Mouse (Mus musculus): Measurements from ENCODE around the gene D17Wsu92e. TPM values are rescaled to one million over a fixed set of nuclear protein-coding genes. Genes with fewer than 3 reads are reported as not detected.

The D17Wsu92e gene
- total RNA-seq, 2 experiments from 2014 or later, result 104 to 107 TPM

DNA sequence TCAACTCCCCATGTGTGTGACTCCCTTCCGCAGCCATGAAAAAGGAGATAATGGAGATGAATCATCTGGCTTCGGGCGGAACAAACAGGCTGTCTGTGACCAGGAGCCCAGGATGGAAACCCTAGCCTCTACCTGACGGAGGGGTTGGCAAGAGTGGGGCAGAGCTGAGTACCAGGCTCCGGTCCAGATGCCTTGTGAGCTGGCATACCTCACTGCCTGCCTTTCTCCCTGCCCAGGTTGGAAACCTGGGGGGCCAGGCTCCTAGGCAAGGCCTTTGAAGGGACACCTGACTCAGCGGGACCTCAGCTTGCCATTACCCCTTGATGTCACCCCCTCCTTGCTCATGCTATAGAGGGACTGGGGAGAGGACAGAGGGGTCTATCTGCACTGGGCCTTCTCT, 79.5 kb downstream of the D17Wsu92e start:
- DNase-seq, result no peak

DNA sequence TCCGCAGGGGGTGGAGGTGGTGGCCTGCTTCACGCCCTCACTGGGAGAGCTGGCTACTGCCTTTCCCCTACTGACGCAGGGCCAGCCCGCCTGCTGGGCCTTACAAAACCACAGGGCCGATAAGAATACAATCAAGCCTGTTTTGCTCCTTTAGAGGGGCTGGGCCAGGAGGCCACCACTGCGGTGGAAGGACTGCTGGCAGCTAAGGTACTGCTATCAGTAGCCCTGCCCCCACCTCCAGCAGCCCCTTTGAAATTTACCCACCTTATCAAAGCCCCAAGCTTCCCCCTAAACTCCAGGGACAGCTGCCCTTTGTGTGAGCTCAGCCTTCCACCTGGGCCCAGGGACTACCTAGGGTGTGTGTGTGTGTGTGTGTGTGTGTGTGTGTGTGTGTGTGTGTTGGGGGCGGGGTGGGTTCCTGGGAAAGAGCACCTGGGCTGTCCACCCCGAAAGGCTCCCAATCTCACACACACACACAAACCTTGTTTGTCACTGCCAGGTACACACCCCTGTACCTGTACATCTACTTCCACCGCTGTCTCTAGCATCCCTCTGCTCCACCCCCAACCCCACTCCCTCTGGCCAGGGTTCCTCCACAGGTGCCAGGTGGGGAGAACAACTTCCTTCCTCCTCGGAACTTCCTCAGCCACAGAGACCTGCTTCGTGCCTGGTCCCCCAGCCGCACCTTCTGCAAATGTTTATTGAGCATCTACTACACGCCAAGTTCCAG, 85.9 kb downstream of the D17Wsu92e start:
- DNase-seq, result no peak

DNA sequence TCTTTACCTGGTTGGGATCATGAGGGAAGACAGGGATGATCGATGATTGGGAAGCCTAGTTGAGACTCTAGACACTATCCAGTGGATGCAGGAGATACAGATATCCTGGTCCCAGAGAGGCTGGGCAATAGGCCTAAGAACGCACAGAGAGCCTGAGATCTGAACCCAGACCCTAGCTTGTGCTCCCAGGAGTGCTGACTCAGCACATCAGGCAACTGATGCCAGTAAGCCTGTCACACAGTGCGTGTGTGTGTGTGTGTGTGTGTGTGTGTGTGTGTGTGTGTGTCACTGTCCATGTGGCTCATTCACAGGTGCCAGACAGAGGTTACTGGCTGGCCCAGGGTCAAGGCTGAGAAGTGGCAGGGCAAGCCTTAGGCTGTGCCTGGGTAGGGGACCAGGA, 87.8 kb downstream of the D17Wsu92e start:
- DNase-seq, result no peak

DNA sequence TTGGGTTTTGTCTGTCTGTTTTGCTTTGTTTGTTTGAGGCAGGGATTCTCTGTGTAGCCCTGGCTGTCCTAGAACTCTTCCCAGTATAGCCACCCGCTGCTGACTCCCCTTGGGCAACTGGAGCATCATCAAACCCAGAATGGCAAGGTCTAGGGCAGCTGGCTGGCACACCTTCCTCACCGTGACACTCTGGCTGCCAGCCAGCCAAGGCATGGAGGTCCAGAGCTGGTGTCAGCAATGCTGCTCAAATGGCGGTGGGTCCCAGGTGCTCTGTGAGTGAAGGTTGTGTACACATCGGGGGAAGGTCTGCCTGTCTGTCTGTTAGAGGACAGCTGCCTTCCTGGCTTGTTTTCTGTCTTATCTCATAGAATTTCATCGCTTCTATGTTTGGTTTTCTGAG, 88.3 kb downstream of the D17Wsu92e start:
- DNase-seq, result no peak

DNA sequence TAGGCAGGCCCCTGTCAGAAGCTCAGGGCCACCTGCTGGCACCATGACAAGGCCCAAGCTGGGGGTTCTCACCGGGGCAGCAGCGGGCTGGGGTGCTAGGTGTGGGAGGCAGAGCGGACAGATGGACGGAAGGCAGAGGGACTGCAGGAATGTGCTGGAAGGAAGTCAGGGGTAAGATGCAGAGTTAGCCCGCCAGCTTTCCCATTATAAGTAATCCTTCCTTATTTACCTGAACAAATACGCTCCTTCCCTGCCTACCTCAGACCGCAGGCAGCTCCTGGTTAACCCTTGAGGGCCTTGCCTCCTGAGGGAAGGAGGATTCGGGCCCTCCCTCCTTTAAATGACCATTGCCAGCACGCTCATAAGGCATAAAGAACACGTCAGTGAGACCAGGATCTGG, 91.7 kb downstream of the D17Wsu92e start, which contains the start of gene Spdef:
Spdef (minus strand) TSS at position 186 of the 400 bp plus-strand sequence.
- no peak for DNase-seq

DNA sequence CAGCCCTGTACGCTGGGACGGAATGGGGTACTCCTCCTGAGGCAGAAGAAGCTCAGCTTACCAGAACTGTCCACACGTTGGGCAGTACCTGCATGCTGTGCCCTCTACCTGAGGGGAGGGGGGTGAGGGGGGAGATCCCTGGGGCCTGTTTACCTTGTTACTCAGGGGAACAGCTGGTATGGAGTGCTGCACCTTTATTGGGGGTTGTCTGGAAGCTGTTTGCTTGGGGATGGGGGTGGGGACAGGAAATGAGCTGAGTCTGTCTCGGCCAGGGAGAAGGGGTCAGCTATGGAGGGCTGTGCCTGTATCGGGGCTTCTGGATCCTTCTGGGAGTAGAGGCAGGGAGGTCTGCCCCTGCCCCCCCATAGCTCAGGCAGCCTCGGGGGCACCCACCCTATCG, 93.9 kb downstream of the D17Wsu92e start:
- no peak for DNase-seq

DNA sequence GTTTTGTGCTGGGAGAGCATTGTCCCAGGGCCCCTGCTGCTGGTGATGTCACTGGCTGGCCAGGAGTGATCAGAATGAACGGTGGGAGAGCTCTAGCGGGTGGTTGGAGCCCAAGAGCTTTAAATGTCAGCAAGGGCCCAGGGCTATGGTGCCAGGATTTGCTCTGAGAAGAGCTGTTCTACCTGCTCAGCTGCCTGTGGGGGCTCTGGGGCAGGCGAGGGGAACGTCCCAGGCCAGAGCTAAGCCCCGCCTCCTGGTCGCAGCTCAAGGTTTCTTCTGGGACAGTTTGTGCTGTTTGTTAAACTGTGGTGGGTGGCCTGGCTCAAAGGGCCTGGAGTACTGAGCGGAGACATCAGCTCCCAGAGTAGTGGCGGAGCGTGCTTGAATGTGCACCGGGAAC, 95.0 kb downstream of the D17Wsu92e start:
- no peak for DNase-seq

DNA sequence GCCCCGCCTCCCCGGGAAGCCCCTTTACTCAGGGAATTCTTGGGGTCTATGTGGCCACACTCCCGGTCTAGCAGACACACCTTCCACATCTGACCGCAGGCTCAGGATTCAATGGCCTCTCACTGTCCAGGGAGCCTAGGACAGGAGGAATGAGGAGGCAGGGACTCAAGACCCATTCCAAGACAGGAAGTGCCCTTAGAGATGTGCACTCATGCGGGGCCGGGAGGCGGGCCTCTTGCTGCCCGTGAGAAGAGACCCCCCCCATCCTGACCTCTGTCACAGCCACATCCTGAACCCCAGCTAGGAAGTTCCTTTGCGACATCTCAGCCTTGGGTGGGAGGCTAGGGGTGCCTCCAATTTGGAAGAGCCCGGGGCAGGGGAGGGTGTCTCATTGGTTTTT, 95.4 kb downstream of the D17Wsu92e start:
- DNase-seq, result no peak

DNA sequence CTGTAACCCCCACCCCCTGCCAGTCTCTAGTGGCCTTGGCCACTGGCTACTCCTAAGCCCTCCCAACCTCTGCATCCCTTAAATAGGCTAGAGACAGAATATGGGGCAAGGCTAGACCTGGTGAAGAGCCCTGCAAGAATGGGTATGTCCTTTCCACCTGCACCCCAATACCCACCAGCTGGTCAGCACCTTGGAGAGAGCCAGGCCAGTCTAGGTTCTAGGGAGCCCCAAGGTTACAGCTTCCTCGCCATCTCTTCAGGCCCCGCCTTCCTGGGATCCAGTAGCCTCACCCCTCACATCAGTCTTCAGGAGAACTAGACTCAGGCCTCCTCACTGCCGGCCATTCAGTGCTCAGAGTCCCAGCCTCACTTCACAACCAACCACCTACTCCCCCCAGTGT, 96.1 kb downstream of the D17Wsu92e start:
- DNase-seq, result no peak

DNA sequence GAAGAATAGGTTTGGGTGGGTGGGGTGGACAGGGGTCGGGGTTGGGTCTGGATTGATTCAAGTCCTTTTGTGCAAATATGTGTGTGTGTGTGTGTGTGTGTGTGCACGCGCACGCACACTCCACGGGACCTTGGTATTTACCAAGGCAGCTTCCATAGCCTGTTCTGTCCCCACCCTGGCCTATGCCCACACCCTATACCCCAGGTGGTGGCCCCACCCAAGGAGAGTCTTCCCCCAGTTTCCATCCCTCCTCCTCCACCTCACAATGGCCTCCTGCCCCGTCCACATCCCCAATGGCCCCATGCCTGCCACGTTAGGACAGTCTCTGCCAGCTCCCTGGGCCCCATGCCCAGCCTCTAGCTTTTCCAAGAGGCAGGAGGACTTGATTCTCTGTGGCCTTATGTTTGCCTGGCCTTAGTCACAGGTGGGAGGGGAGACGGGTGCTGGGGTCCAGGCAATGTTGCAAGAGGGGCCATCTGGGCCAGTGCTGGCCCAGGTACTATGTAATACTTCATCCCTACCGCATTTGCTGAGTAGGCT, 99.3 kb downstream of the D17Wsu92e start:
- no peak for DNase-seq

DNA sequence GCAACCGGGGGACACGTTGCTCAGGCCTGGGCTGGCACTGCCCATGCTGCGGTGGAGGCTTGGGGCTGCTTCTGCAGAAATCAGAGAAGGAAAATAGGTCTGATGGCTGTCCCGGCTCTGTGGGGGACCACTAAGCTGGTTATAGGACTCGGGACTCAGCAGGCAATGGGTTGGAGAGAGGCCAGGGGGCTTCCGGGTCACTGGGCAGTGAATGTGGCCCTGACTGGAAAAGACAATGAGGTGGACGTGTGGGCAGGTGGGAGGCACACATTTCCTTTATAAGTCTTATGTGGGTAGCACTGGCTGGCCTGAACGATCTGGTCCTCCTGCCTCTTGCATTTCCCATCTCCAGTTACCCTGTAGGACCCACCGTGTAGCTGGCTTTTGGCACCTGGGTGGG, 100.1 kb downstream of the D17Wsu92e start:
- no peak for DNase-seq

DNA sequence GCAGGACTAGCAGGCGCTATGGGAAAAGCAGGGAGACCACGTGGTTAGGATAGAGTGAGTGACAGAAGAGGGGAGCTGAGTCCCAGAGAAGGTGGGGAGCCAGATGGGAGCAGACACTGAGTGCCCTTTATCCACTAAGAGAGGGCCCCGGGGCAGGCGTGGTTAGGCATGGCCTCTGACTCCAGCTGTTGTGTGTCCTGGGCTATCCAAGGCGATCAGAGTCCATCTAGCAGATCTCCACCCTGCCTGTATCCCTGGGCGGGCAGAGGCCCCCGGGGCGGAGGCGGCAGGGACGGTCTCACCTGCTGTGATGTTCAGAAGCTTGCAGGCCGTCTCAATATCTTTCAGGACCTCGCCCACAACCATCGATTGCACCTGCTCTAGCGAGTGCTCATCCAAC, 100.8 kb downstream of the D17Wsu92e start:
- DNase-seq, result no peak

DNA sequence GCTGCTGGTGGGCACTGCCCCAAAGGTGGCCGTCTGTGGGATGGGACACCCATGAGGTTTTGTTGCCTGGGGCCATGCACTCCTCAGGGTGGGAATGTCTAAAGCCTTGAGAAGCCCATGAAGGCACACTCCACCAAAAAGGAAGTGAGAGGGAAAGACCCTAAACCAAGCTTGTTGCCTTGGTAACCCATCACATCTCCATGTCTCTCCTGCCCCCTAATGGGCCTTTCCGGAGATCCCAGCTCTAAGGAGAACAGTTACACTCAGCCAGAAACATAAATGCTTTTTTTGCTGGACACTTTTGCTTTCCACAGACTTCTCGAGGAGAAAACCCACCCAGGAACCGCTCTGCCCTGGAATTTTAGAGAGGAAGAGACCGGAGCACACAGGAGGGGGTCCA, 102.2 kb downstream of the D17Wsu92e start:
- no peak for DNase-seq

DNA sequence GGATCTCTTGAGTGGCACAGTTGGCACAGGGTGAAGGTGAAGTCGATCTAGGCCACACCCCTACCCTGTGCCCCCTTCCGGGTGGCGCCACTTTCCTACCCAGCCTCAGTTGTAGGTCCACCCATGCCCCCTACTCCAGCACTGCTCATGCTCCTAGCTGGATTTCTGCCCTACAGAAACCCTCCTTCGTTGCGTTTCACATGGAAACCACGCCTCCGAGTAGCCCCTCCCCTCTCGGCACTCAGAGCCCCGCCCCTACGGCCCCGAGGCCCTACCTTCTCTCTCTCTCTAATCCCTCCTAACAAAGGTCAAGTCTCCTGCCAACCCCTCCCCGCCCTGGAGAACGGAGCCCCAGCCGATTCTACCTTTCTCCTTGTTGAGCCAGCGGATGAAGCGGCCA, 103.6 kb downstream of the D17Wsu92e start:
- no peak for DNase-seq

DNA sequence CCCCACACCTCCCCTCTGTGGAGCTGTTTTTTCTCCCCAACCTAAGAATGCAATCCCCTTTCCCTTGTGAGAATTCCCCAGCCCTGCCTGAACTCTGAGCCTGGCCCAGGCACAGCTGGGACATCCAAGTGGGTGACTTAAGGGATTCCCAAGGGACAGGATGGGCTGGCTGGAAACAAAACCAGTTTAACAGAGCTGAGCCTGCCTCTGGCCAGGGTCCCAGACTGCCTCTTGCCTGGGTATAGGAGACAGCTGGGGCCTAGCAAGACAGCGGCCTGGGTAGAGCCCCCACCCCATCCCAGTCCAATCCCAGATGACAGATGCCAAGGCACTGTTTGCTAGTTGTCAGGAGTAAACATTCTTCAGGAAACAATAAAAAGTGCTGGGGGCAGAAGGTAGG, 107.6 kb downstream of the D17Wsu92e start:
- no peak for DNase-seq

DNA sequence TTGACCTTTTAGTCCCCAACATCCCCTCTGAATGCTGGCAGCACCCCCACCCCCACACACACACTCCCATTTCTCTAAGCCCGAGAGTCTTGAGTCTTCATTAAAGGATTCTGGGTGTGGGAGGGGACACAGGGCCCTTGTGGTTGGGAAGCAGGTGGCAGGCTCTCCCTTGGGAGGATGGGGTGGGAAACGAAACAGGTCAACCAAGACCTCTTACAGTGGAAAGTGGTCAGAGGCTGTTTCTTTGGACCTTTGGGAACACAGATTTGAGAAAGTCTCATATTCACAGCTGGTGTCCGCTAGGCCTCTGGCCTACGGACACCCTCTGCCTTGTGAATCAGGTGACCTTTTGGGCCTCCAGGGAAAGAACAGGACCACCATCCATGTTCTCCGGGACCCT, 110.8 kb downstream of the D17Wsu92e start:
- no peak for DNase-seq

DNA sequence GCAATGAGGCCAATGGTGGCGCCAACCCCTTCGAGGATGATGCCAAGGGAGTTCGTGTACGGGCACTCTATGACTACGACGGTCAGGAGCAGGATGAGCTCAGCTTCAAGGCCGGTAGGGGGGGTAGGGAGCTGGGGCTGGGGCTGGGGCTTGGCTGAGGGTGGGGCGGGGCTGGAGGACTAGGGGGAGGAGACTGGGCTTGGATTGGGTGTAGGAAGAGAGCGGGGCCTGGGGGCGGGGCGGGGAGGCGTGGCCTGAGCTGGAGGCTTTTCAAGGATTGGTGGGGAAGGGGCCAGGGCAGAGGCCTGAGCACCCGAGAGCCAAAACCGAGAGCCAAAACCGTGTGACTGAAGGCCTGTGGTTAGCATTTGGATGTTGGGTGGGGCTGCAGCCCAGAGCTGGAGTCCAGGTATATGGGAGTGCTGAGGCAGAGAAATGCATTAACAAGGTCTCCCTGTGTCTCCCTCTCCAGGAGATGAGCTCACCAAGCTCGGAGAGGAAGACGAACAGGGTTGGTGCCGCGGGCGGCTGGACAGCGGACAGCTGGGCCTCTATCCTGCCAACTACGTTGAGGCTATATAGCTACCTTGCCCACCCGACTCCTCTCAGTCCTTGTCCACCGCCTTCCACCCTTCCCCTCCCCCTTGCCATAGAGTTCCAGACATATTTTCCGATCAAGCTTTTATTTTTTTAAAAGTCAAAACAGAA, 112.3 kb downstream of the D17Wsu92e start:
- DNase-seq, result peak; percentile 80

DNA sequence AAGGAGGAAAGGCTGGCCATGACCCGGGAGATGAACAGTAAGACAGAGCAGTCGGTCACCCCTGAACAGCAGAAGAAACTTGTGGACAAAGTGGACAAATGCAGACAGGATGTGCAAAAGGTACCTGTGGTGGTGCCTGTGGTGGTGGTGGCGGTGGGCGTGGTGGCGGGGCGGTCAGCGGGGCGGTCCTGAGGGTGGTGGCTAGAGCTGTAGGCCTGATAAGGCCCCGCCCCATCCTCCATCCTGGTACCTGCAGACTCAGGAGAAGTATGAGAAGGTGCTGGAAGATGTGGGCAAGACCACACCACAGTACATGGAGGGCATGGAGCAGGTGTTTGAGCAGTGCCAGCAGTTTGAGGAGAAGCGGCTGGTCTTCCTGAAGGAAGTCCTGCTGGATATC, 114.8 kb downstream of the D17Wsu92e start:
- DNase-seq, result no peak

DNA sequence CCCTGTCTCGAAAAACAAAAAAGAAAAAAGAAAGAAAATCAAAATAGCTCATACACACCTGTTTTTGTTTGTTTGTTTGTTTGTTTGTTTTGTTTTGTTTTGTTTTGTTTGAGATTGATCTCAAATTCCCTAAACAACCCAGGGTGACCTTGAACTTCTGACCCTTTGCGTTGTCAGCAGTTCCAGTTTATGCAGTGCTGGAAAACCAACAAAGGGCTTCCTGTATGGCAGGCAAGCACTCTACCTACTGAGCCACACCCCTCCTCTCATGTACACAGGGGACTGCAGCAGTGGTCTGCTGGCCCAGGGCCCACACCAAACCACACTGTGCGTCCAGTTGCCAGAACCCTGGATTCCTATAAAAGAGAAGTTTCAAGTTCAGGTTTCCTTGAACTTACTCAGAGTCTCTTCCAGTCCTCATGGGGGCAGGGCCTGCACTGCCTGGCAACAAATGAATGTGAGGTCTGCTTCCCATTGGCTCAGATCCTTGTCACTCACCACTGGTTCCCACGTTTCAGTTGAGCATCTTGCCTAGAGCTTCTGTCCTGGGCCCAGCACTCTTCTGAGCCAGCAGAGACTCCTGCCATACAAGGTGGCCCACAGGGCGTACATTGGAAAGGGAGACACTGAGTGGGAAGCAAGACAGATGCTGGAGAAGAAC, 116.4 kb downstream of the D17Wsu92e start:
- peak; percentile 40 for DNase-seq

DNA sequence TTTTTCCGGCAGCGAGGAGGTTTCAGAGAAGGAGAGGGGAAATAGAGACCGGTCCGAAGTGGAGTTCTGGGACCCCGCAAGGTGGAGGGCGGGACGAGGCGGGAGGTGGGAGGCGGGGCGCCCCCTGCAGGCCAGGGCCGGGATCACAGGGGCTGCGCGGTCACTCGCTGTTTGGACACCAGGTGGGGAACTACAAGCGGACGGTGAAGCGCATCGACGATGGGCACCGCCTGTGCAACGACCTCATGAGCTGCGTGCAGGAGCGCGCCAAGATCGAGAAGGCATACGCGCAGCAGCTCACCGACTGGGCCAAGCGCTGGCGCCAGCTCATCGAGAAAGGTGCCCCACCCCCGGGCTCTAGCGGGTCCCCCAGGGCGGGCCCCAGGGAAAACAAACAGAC, 117.9 kb downstream of the D17Wsu92e start:
- peak; percentile 70 for DNase-seq

DNA sequence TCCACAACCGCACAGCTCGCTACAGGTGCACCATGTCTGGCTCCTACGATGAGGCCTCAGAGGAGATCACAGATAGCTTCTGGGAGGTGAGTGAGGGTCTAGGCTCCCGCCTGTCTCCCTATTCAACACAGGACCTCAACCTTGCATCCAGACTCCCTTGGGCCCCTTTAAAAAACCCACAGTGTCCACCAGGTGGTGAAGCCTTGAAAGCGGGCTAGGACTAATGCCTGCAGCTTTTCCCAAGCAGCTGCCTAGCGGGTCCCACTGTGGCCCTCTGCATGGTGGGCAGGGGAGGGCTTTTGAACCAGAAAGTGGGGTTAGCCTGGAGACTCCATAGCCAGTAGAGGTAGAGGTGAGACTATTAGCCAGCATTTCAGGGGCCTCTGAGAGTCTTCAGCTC, 118.6 kb downstream of the D17Wsu92e start:
- DNase-seq, result no peak

All from heart, postnatal 4 days (tissue).